Mouse (Mus musculus) E14TG2a.4 (cell line): ENCODE data around the gene Olfr539.

ENCODE experiments used
- CTCF ChIP-seq: conservative IDR thresholded peaks from 2 replicates; pipeline ENCODE4 v1.5.1; 2014; ENCODE audit warnings: low read length
- POU5F1 ChIP-seq: IDR thresholded peaks from 2 replicates; pipeline ENCODE4 v1.6.1; 2014; ENCODE audit warnings: low read length, borderline replicate concordance

GRCm38 (mm10) chr7:140717155-140718055 is 57.7 kb downstream of the Olfr539 start:
- no peak for TF ChIP-seq CTCF
- TF ChIP-seq POU5F1: no peak
